Mouse (Mus musculus) heart, adult 9 months (tissue): ENCODE results near the gene Cfap54.

Experiments
- DNase-seq, 2 experiments: peaks; one replicate each; pipeline ENCODE4 v3.0.0; 2022; ENCODE audit warnings: low spot score in 2 of 2

Cfap54 gene

GRCm38 (mm10) chr10:92937741-92938285 is 143.6 kb downstream of the Cfap54 start:
- DNase-seq: peak; percentile 3 to 6

GRCm38 (mm10) chr10:92937091-92937490 is 144.3 kb downstream of the Cfap54 start:
- no peak for DNase-seq

DNA sequence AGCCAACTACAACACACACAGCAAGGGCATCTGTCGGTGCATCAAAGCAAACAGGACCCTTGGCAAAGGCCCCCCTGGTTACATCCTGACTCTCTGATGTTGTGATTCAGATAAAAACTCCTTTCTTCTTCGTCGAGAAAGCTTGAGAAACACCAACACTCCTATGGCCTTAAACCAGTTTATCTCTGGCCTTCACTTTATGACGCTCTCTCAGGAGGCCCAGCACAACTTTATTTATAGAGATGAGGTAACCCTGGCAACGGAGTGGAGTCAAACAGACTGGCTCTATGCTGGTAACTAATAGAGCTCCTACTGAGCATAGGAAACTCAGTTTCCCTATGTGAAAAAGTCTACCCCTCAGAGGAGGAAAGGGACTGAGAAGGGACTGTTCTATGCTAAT is 146.9 kb downstream of the Cfap54 start:
- DNase-seq: no peak

- DNase-seq: no peak
These were observed 147.8 kb downstream of the Cfap54 start for GRCm38 (mm10) chr10:92933616-92934015.

DNA sequence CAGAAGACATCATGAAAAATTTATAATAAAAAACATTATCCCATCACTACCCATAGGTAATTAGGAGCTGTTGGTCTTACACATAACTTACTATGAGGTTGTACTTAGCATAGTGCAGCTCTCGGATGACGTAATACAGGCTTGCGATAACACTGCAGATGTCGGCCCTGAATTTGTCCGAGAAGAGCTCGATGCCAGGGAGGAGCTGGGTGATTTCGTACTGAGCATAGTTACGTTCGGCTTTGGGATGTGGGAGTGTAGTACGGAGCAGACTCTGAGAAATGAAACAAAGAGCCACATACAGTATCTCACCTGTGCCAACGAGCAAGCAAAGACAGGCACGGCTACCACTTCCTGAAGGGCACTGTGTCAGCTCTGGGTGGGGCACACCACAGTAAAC is 149.0 kb downstream of the Cfap54 start:
- DNase-seq: no peak

GRCm38 (mm10) chr10:92930036-92930435 is 151.4 kb downstream of the Cfap54 start:
- no peak for DNase-seq

DNA sequence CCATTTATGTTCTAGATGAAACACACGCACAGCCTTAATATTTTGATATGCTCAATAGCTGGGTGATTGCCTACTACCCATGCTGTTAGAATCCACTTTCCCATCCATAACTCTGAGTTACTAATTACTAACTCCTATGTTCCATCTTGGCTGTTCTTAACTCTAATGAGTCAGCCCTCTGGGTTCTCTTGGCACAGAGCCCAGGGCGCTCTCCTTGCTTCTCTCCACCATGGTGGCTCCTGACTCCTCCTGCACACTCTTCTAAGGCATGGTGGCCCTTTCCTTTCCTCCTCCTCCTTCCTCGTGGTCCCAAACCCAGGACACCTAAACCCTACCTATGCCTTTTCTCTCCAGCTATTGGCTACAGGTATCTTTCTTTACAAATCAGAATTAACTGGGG is 153.2 kb downstream of the Cfap54 start:
- DNase-seq: no peak

- DNase-seq: no peak
These were observed 162.9 kb downstream of the Cfap54 start for GRCm38 (mm10) chr10:92918551-92918950.

DNA sequence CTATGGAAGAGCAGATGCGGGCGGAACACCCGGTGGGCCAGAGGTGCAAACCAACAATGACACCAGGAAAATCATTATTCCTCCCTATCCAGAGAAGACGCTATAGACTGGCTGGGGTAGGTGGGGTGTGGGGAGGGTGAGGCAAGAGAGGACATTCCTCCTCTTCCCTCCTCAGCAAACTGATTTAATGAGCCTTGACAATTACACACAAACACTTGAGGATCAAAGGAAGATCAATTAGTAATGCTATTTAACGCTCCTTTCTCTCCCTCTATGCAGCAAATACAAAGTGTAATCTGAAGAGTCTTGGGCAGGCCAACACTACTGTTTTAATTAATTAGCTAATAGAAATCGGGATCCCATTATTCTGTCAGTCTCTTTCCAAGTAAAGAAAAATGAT is 174.2 kb downstream of the Cfap54 start:
- no peak for DNase-seq

- DNase-seq: no peak
These were observed 193.0 kb downstream of the Cfap54 start for GRCm38 (mm10) chr10:92888466-92888865.

- no peak for DNase-seq
These were observed 203.4 kb downstream of the Cfap54 start for GRCm38 (mm10) chr10:92878000-92878399.

GRCm38 (mm10) chr10:92840980-92841379 is 240.4 kb downstream of the Cfap54 start:
- no peak for DNase-seq

- DNase-seq: no peak
These were observed 243.8 kb downstream of the Cfap54 start for GRCm38 (mm10) chr10:92837572-92837971.

- no peak for DNase-seq
These were observed 244.4 kb downstream of the Cfap54 start for GRCm38 (mm10) chr10:92837045-92837444.

- no peak for DNase-seq
These were observed 259.9 kb downstream of the Cfap54 start for GRCm38 (mm10) chr10:92821499-92821898.

DNA sequence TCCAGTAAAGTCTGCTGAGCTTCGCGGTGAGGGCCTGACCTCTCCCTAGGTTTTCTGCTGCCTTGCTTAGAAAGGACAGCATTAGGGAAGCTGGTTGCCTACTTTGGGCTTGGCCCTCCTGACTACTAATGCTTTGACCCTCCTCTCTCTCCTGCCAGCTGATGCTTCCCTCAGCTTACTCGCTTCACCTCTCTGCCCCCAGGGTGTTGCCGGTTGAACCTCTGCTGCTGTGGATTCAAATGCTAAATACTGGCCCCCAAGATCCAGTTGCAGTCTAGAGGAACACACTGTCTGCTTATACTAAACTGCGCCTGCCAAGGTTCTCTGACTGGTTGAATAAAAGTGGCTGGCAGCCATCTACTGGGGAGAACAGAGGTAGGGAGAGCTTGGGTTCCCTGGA is 263.2 kb downstream of the Cfap54 start:
- DNase-seq: no peak

DNA sequence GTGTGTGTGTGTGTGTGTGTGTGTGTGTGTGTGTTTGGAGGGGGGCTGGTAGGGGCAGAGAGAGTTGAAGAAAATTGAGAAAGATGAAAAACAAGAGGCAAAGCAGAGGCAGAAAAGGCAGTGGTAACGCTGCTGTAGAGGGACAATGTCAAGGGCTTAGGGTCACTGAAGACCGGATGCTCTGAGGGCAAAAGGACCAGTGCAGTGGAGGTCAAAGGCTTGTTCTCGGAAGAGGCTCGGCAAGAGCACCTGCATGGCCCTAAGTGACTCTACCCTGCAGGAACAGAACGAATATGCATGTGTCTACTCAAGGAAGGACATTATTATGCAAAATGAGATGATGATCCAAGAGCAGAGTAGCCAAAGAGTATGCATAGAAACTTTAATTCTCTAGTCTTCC is 264.5 kb downstream of the Cfap54 start:
- no peak for DNase-seq

- no peak for DNase-seq
These were observed 270.5 kb downstream of the Cfap54 start for GRCm38 (mm10) chr10:92810894-92811293.

DNA sequence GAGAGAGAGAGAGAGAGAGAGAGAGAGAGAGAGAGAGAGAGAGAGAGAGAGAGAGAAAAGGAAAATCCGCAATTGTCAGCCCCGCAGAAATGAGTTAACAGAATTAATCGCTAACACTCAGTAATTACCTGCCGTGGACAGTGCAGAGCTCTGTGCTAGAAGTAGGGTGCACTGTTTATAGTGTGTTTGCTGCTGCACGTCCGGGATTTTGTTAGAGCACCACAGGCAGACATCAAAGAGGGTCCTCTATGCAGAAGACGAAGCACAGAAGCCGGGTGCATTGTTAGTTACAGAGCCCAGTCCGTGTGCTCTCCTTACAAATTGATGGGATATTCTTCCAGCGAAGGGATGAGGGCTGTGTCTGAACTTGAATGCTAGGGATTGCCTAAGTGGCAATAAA is 289.5 kb downstream of the Cfap54 start:
- no peak for DNase-seq

- no peak for DNase-seq
These were observed 289.9 kb downstream of the Cfap54 start for GRCm38 (mm10) chr10:92791531-92791900.

- no peak for DNase-seq
These were observed 290.4 kb downstream of the Cfap54 start for GRCm38 (mm10) chr10:92790893-92791530.

- DNase-seq: no peak
These were observed 291.2 kb downstream of the Cfap54 start for GRCm38 (mm10) chr10:92790247-92790646.

- no peak for DNase-seq
These were observed 292.9 kb downstream of the Cfap54 start for GRCm38 (mm10) chr10:92788410-92789096.
